Mouse (Mus musculus) liver, embryonic 14.5 days (tissue): Measurements from ENCODE around the gene Tbx2. TPM values are rescaled to one million over a fixed set of nuclear protein-coding genes. Genes with fewer than 3 reads are reported as not detected.

Experiments used
- ATAC-seq: fragments of 200-750 bp; cut with Nextera tagmentation; 2 replicates; pipeline ENCODE4 v1.8.0; 2017; ENCODE audit warnings: moderate number of reproducible peaks, mild to moderate bottlenecking, moderate library complexity; ENCODE audit not compliant: insufficient read depth
- DNase-seq, 3 experiments: peaks; one replicate each; pipeline ENCODE4 v3.0.0-alpha.2; 2012 to 2013; ENCODE audit warnings: low read depth in 3 of 3, low spot score in 3 of 3
- H3K27ac ChIP-seq: fragments of 300-500 bp; sonication (generic); 2 replicates; pipeline ENCODE4 v1.5.1; 2014; ENCODE audit warnings: moderate library complexity, mild to moderate bottlenecking, control low read depth, inconsistent platforms
- H3K27me3 ChIP-seq: fragments of 300-500 bp; sonication (generic); 2 replicates; pipeline ENCODE4 v1.6.1; 2014; ENCODE audit warnings: mild to moderate bottlenecking, low read length, moderate library complexity; ENCODE audit not compliant: control insufficient read depth, insufficient read depth
- H3K36me3 ChIP-seq: fragments of 300-500 bp; sonication (generic); replicated peaks from 2 replicates; pipeline ENCODE4 v1.6.1; 2014; ENCODE audit warnings: low read depth; ENCODE audit not compliant: control insufficient read depth, insufficient read depth
- H3K4me1 ChIP-seq, 2 experiments: fragments of 200-500 bp in 1 of 2; fragments of 300-500 bp in 1 of 2; sonication (generic) in 1 of 2; replicated peaks; 2 replicates each; pipeline ENCODE4 v1.6.1; 2012 to 2014; ENCODE audit warnings: antibody characterized with exemption in 1 of 2, inconsistent platforms in 1 of 2, low read length in 1 of 2; ENCODE audit not compliant: control insufficient read depth in 2 of 2, insufficient read depth in 2 of 2
- H3K4me2 ChIP-seq: fragments of 300-500 bp; sonication (generic); 2 replicates; pipeline ENCODE4 v1.6.1; 2014; ENCODE audit warnings: low read depth, mild to moderate bottlenecking, control low read depth, moderate library complexity
- H3K4me3 ChIP-seq, 2 experiments: fragments of 200-500 bp in 1 of 2; fragments of 300-500 bp in 1 of 2; sonication (generic) in 1 of 2; 2 replicates each; pipeline ENCODE4 v1.5.1; 2012 to 2014; ENCODE audit warnings: low read depth in 2 of 2, low read length in 2 of 2, mild to moderate bottlenecking in 2 of 2, control low read depth in 1 of 2, inconsistent platforms in 1 of 2, moderate library complexity in 1 of 2; ENCODE audit not compliant: insufficient read depth in 1 of 2
- H3K9ac ChIP-seq: fragments of 300-500 bp; sonication (generic); replicated peaks from 2 replicates; pipeline ENCODE4 v1.6.1; 2014; ENCODE audit warnings: mild to moderate bottlenecking, control low read depth, moderate library complexity
- H3K9me3 ChIP-seq: fragments of 300-500 bp; sonication (generic); 2 replicates; pipeline ENCODE4 v1.6.1; 2016; ENCODE audit warnings: low read length, mixed read lengths; ENCODE audit not compliant: control insufficient read depth
- CTCF ChIP-seq: IDR thresholded peaks from 2 replicates; pipeline ENCODE4 v1.5.1; 2016; ENCODE audit warnings: antibody characterized with exemption, low read depth, control low read depth
- EP300 ChIP-seq: IDR thresholded peaks from 2 replicates; pipeline ENCODE4 v1.6.1; 2016; ENCODE audit warnings: antibody characterized with exemption, low read depth
- WGBS: fragments of 180-500 bp; shearing (Covaris S2); extraction: QIAGEN DNeasy Blood & Tissue Kit; methylation state at CpG from one replicate; pipeline ENCODE4 v1.1.7; 2014; ENCODE audit not compliant: insufficient replicate concordance; 5-methylcytosine and 5-hydroxymethylcytosine counted together
- polyA plus RNA-seq, 2 experiments: library from polyadenylated mRNA; depleted of rRNA in 1 of 2; stranded (reverse) in 1 of 2; unstranded in 1 of 2; fragments of >200 nt; fragmentation: Nextera tagmentation in 1 of 2; extraction: Ambion mirVana in 1 of 2; gene quantifications; 2 replicates each; pipeline versions ENCODE4 v1.2.1 to v1.2.3; 2012 to 2014

The Tbx2 gene
- polyA plus RNA-seq, 2 experiments, result 0.15 to 0.97 TPM

GRCm38 (mm10) chr11:85842596-85843346 is 10.4 kb downstream of the Tbx2 start:
- TF ChIP-seq CTCF (no peak), EP300 (no peak)
- no peaks in the 10 kb centered on the region for H3K36me3 ChIP-seq
- H3K9ac ChIP-seq, result no peak overlapping the region
- H3K27ac ChIP-seq, result no peak overlapping the region
- 5% methylated on average over 24 of the region's 24 CpGs for WGBS
- no peaks in the 10 kb centered on the region for H3K9me3 ChIP-seq
- H3K27me3 ChIP-seq, result peaks cover 85% of the 10 kb centered on the region
- ATAC-seq (no peak), DNase-seq (no peak)
- H3K4me2 ChIP-seq, result peak overlapping the region; percentile 72
- H3K4me3 ChIP-seq, result no peak overlapping the region
- peaks cover 3 to 7% of the 10 kb centered on the region in 2 experiments; a peak in 2 of 4 replicates for H3K4me1 ChIP-seq

- peak in 1 of 3 experiments; percentile 38 for DNase-seq
- peak overlapping the region; percentile 72 for H3K4me2 ChIP-seq
- peaks cover 80% of the 10 kb centered on the region for H3K27me3 ChIP-seq
- H3K9ac ChIP-seq, result no peak overlapping the region
- H3K4me3 ChIP-seq, result peak overlapping the region; percentile 11 to 46; a peak in 2 of 4 replicates
- H3K9me3 ChIP-seq, result no peaks in the 10 kb centered on the region
- WGBS, result under 1% methylated on average over 18 of the region's 18 CpGs
- H3K27ac ChIP-seq, result no peak overlapping the region
- TF ChIP-seq CTCF (peak; percentile 90), EP300 (no peak)
- ATAC-seq, result peak; percentile 22
- H3K36me3 ChIP-seq, result no peaks in the 10 kb centered on the region
- peaks cover 3 to 7% of the 10 kb centered on the region in 2 experiments; a peak in 2 of 4 replicates for H3K4me1 ChIP-seq
Observed at GRCm38 (mm10) chr11:85843347-85843692, 11.0 kb downstream of the Tbx2 start.

GRCm38 (mm10) chr11:85844144-85844965 is 12.0 kb downstream of the Tbx2 start:
- Histone ChIP-seq H3K36me3 (no peaks in the 10 kb centered on the region), H3K4me2 (peak overlapping the region; percentile 72), H3K9ac (no peak overlapping the region), H3K27ac (no peak overlapping the region), H3K4me1 (peaks cover 3 to 7% of the 10 kb centered on the region in 2 experiments; a peak in 2 of 4 replicates), H3K9me3 (no peaks in the 10 kb centered on the region), H3K4me3 (peak overlapping the region; percentile 46 to 61), H3K27me3 (peaks cover 69% of the 10 kb centered on the region)
- peak; percentile 84 for TF ChIP-seq CTCF
- no peak for TF ChIP-seq EP300
- under 1% methylated on average over 54 of the region's 54 CpGs for WGBS
- peak; percentile 42; the same call in 1 of the 2 replicates for ATAC-seq
- peak in 2 of 3 experiments; percentile 37 to 41 for DNase-seq

- 34% methylated on average over 5 of the region's 5 CpGs for WGBS
- Histone ChIP-seq H3K9ac (no peak overlapping the region), H3K4me1 (peaks cover 3 to 7% of the 10 kb centered on the region in 2 experiments; a peak in 2 of 4 replicates), H3K9me3 (no peaks in the 10 kb centered on the region), H3K4me2 (peak overlapping the region; percentile 72; the same call in 1 of the 2 replicates), H3K36me3 (no peaks in the 10 kb centered on the region), H3K27me3 (peaks cover 63% of the 10 kb centered on the region), H3K27ac (no peak overlapping the region), H3K4me3 (no peak overlapping the region)
- no peak for DNase-seq
- TF ChIP-seq EP300, result no peak
- no peak for TF ChIP-seq CTCF
- no peak for ATAC-seq
Observed at GRCm38 (mm10) chr11:85844971-85845370, 12.6 kb downstream of the Tbx2 start.

- H3K36me3 ChIP-seq, result no peaks in the 10 kb centered on the region
- no peak overlapping the region for H3K27ac ChIP-seq
- no peak overlapping the region for H3K4me3 ChIP-seq
- H3K9ac ChIP-seq, result no peak overlapping the region
- peaks cover 54% of the 10 kb centered on the region for H3K27me3 ChIP-seq
- DNase-seq, result no peak
- no peak for TF ChIP-seq EP300
- no peak for TF ChIP-seq CTCF
- H3K4me1 ChIP-seq, result peaks cover 3 to 7% of the 10 kb centered on the region in 2 experiments; a peak in 2 of 4 replicates
- H3K9me3 ChIP-seq, result no peaks in the 10 kb centered on the region
- 32% methylated on average over 5 of the region's 5 CpGs for WGBS
- H3K4me2 ChIP-seq, result no peak overlapping the region
- no peak for ATAC-seq
Observed at GRCm38 (mm10) chr11:85845921-85846320, 13.6 kb downstream of the Tbx2 start.
